Mouse (Mus musculus) spleen, adult 2 months (tissue): ENCODE data around the gene Tsc22d3. TPM values are rescaled to one million over a fixed set of nuclear protein-coding genes. Genes with fewer than 3 reads are reported as not detected.
"Not testable (repeated sequence)": the region's sequence is repeated elsewhere in the genome, so short reads cannot be mapped to it uniquely, and the experiment has no call there.

Experiments used
- DNase-seq, 2 experiments: peaks; one replicate each; pipeline versions ENCODE4 v3.0.0 to v3.0.0-alpha.2; 2012 to 2021; ENCODE audit warnings: low spot score in 2 of 2, low read depth in 1 of 2
- H3K27ac ChIP-seq: fragments of 200-500 bp; 2 replicates; pipeline ENCODE4 v1.5.1; 2012; ENCODE audit warnings: low read length, inconsistent platforms; ENCODE audit not compliant: insufficient read depth
- H3K27me3 ChIP-seq: fragments of 200-500 bp; 2 replicates; pipeline ENCODE4 v1.6.1; 2012; ENCODE audit warnings: mild to moderate bottlenecking, moderate library complexity, low read length, inconsistent platforms; ENCODE audit not compliant: control insufficient read depth, insufficient read depth
- H3K36me3 ChIP-seq: fragments of 200-500 bp; 2 replicates; pipeline ENCODE4 v1.6.1; 2012; ENCODE audit warnings: mild to moderate bottlenecking, low read length, inconsistent platforms; ENCODE audit not compliant: control insufficient read depth, insufficient read depth
- H3K4me1 ChIP-seq: fragments of 200-500 bp; 2 replicates; pipeline ENCODE4 v1.6.1; 2011; ENCODE audit warnings: inconsistent platforms; ENCODE audit not compliant: control insufficient read depth, insufficient read depth, insufficient read length
- H3K4me3 ChIP-seq: fragments of 200-500 bp; 2 replicates; pipeline ENCODE4 v1.5.1; 2011; ENCODE audit warnings: mild to moderate bottlenecking, inconsistent platforms; ENCODE audit not compliant: insufficient read depth, insufficient read length; ENCODE audit errors: extremely low read depth
- CTCF ChIP-seq: fragments of 200-500 bp; IDR thresholded peaks from 2 replicates; pipeline ENCODE4 v1.5.1; 2011; ENCODE audit warnings: mild to moderate bottlenecking, inconsistent platforms; ENCODE audit not compliant: insufficient read depth, insufficient read length, insufficient replicate concordance; ENCODE audit errors: extremely low read depth
- POLR2A ChIP-seq: fragments of 200-500 bp; IDR thresholded peaks from 2 replicates; pipeline ENCODE4 v1.6.1; 2011; ENCODE audit warnings: low read depth, low read length, inconsistent platforms
- WGBS: fragments of 180-500 bp; shearing (Covaris S2); methylation state at CpG from one replicate; pipeline ENCODE4 v1.1.7; 2018; 5-methylcytosine and 5-hydroxymethylcytosine counted together
- polyA plus RNA-seq: library from polyadenylated mRNA; depleted of rRNA; stranded (reverse); fragments of >200 nt; gene quantifications from 2 replicates; pipeline ENCODE4 v1.2.3, GENCODE M21; 2012

Tsc22d3 gene
- polyA plus RNA-seq, 1 experiment, result 173 TPM

DNA sequence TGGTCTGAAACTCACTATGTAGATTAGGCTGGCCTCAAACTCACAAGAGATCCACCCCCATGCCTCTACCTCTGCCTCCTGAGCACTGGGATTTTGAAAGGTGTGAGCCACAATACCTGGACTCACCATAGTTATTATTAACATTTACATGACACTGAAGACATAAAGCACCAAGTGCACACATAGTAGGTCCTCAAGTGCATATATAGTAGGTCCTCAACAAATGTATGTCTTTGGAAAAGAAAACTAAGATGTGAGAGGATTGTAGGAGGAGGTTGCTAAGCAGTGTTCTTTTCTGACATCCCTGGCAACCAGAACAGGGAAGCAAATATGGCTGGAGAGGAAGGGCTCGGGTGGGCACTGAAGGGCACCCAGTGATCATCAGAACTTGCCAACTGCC is 93.1 kb downstream of the Tsc22d3 start:
- H3K36me3 ChIP-seq, result no peaks in the 10 kb centered on the region
- TF ChIP-seq CTCF, result no peak
- no peak for TF ChIP-seq POLR2A
- DNase-seq, result no peak
- peaks cover 37% of the 10 kb centered on the region for H3K4me1 ChIP-seq
- H3K27me3 ChIP-seq, result no peaks in the 10 kb centered on the region
- H3K4me3 ChIP-seq, result no peak overlapping the region
- 73% methylated on average over 1 of the region's 1 CpGs for WGBS
- peak overlapping the region; percentile 72 for H3K27ac ChIP-seq

GRCm38 (mm10) chrX:140506436-140507180 is 93.9 kb downstream of the Tsc22d3 start:
- WGBS, result 52% methylated on average over 6 of the region's 6 CpGs
- DNase-seq, result no peak
- Histone ChIP-seq H3K4me1 (peaks cover 37% of the 10 kb centered on the region), H3K27ac (peak overlapping the region; percentile 89), H3K36me3 (no peaks in the 10 kb centered on the region), H3K4me3 (no peak overlapping the region), H3K27me3 (no peaks in the 10 kb centered on the region)
- TF ChIP-seq POLR2A (no peak), CTCF (no peak)

GRCm38 (mm10) chrX:140505497-140506238 is 94.8 kb downstream of the Tsc22d3 start:
- no peak; the same call in 1 of the 2 replicates for TF ChIP-seq POLR2A
- TF ChIP-seq CTCF, result no peak
- no peaks in the 10 kb centered on the region for H3K36me3 ChIP-seq
- H3K27me3 ChIP-seq, result no peaks in the 10 kb centered on the region
- 35% methylated on average over 15 of the region's 15 CpGs for WGBS
- H3K27ac ChIP-seq, result peak overlapping the region; percentile 100
- H3K4me3 ChIP-seq, result no peak overlapping the region; the same call in 1 of the 2 replicates
- DNase-seq, result peak; percentile 80 to 87
- peaks cover 34% of the 10 kb centered on the region; the same call in 1 of the 2 replicates for H3K4me1 ChIP-seq

DNA sequence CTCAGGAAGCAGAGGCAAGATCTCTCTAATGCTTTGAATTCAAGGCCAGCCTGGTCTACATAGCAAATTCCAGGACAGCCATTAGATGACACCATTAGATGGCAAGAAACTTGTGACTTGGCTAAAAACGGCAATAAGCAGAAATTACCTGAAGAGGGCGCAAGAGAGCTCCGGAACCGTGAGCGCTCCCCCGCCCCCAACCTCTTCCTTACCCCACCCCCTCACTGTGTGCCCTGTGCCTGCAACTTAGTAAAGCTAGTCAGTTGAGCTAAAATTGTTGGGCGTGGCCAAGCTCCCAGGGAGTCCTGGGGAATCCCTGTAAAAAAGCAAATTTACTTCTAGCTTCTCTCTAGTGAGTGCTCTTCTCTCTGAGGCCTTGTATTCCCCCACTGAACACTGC is 96.6 kb downstream of the Tsc22d3 start:
- peaks cover 30% of the 10 kb centered on the region; the same call in 1 of the 2 replicates for H3K4me1 ChIP-seq
- no peaks in the 10 kb centered on the region for H3K27me3 ChIP-seq
- H3K27ac ChIP-seq, result peak overlapping the region; percentile 100
- H3K36me3 ChIP-seq, result no peaks in the 10 kb centered on the region
- 13% methylated on average over 7 of the region's 7 CpGs for WGBS
- H3K4me3 ChIP-seq, result no peak overlapping the region
- peak; percentile 52 to 67 for DNase-seq
- TF ChIP-seq CTCF (peak; percentile 37; the same call in 1 of the 2 replicates), POLR2A (no peak)

- Histone ChIP-seq H3K4me3 (no peak overlapping the region), H3K27ac (peak overlapping the region; percentile 89), H3K36me3 (no peaks in the 10 kb centered on the region), H3K27me3 (no peaks in the 10 kb centered on the region), H3K4me1 (peaks cover 18% of the 10 kb centered on the region; the same call in 1 of the 2 replicates)
- peak in 1 of 2 experiments; percentile 57 for DNase-seq
- WGBS, result 55% methylated on average over 9 of the region's 9 CpGs
- TF ChIP-seq CTCF, result no peak
- TF ChIP-seq POLR2A, result no peak
Measured at GRCm38 (mm10) chrX:140501401-140502301, 98.8 kb downstream of the Tsc22d3 start.

GRCm38 (mm10) chrX:140500306-140500705 is 100.2 kb downstream of the Tsc22d3 start:
- WGBS, result 73% methylated on average over 5 of the region's 5 CpGs
- no peaks in the 10 kb centered on the region for H3K36me3 ChIP-seq
- H3K27ac ChIP-seq, result no peak overlapping the region
- peaks cover 8% of the 10 kb centered on the region; the same call in 1 of the 2 replicates for H3K4me1 ChIP-seq
- DNase-seq, result no peak
- H3K4me3 ChIP-seq, result no peak overlapping the region
- no peaks in the 10 kb centered on the region for H3K27me3 ChIP-seq
- TF ChIP-seq POLR2A, result no peak
- no peak for TF ChIP-seq CTCF

GRCm38 (mm10) chrX:140498431-140498830 is 102.0 kb downstream of the Tsc22d3 start:
- H3K27ac ChIP-seq, H3K36me3 ChIP-seq, H3K4me1 ChIP-seq, DNase-seq, H3K27me3 ChIP-seq, H3K4me3 ChIP-seq: not testable (repeated sequence)
- 71% methylated on average over 4 of the region's 4 CpGs for WGBS
